Mouse (Mus musculus) left cerebral cortex, adult 9 months (tissue): Measurements from ENCODE around the gene Rere.
A peak's percentile ranks its signal among the peaks of the same experiment; 100 is the strongest.
"Not testable (repeated sequence)": the region's sequence is repeated elsewhere in the genome, so short reads cannot be mapped to it uniquely, and the experiment has no call there.

ENCODE experiments used
- DNase-seq, 2 experiments: peaks; one replicate each; pipeline ENCODE4 v3.0.0; 2022; ENCODE audit warnings: low spot score in 2 of 2

The Rere gene

DNA sequence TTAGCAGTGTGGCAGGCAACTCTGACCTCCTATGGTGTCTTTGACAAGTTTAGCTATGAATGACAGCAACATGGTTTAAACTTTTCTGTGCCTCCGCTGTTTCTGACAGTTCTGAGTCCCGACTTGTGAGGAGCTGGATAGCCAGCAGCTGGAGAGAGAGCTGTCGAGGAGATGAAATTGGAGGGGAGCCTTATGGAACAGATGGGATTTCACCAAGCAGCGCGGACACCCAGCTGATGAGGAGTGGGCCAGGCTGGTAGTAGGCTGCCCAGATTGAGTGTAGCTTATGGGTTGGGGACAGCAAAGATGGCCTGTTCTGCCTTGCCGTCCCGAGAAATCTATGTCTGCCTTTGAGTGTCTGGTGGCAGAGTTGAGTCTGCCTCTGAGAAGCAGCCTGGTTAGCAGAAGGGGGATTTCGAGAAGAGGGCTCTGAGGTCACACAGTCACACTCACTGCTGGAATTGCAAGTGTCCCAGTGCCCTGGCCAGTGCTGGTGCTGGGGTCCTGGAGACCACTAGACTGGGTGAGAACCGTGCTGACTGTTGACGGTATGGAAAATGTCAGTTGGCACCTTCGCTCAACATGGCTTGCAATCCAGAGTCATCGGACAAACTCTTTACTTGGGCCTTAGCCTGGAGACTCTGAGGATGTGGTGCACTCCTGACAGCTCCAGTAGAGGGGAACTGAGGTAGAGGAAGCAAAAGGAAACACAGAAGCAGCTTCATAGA, 268.7 kb downstream of the Rere start:
- DNase-seq = no peak

- DNase-seq = no peak
These were observed 269.9 kb downstream of the Rere start for GRCm38 (mm10) chr4:150551390-150551789.

DNA sequence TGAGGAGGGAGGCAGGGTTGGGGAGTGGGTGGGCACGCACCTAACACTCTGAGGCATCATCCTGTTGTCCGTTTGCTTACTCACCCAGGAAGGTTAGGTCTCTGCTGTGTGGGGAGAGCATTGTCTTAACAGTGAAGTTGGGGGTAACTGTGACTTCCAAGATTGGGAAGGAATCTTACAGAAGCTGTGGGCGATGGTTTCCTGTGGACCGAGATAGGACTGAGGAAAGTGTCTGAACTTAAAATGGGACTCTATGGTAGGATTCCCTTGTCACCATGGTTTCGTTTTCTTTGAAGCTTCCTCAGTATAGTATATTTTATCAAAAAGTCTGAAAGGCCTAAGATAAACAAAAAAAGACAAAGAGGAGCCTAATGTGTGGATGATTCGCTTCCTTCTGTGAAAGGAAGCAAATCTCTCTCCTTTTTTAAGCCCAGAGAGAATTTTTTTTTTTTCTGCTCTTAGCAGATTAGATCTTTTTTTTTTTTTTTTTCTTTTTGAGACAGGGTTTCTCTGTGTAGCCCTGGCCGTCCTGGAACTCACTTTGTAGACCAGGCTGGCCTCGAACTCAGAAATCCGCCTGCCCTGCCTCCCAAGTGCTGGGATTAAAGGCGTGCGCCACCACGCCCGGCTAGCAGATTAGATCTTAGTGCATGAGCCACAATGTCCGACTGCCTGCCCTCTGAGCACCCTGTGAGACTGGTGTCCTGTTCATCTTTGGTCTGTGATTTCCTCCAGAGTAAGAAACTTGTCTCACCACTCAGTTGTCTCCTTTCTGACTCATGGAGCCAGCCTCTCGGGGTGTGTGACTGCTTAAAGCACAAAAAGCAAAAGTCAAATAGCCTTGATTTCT, 271.5 kb downstream of the Rere start:
- no peak for DNase-seq

DNA sequence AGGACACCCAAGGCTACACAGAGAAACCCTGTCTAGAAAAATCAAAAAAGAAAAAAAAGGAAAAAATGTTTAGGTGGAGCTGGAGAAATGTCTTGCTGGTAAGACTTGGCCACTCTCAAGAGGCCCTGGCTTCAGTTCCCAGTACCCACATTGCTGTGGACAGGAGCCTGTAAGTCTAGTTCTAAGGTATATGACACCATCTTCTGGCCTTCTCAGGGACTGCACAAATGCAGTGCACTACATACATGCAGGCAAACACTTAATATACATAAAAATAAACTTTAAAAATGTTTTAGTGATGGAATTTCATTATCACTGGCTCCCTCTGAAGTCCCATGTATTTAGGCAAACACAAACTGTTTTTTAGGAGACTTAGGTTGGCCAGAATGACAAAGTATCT, 274.3 kb downstream of the Rere start:
- no peak for DNase-seq

- DNase-seq = peak; percentile 52 to 79
These were observed 275.2 kb downstream of the Rere start for GRCm38 (mm10) chr4:150556382-150557221.

DNA sequence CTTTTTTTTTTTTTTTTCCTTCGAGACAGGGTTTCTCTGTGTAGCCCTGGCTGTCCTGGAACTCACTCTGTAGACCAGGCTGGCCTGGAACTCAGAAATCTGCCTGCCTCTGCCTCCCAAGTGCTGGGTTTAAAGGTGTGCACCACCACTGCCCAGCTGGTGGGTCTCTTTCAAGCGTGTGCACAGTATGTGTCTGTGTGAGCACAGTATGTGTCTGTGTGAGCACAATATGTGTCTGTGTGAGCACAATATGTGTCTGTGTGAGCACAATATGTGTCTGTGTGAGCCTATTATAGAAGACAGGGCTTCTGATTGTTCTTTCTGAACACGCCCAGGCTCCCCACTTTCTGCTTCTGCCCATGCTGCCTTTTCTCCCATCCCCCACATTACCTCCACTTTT, 275.8 kb downstream of the Rere start:
- not testable (repeated sequence) for DNase-seq

DNA sequence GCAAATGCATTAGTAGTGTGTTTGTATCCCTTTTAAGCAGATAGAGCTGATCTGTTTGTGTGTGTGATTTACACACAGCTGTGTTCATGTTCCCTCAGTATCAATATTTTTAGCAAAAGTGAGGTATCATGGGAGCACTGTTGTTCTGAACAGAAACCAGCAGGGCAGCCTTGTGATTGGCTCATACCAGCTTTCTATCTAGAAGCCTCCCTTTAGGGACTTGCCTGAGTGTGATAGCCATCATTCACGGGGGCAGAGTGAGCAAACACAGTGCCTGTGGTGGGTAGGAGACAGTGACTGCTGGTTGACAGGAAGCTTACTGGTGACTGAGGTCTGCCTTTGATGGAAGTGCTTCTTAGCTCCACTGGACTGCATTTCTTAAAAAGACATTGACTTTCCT, 276.5 kb downstream of the Rere start:
- no peak for DNase-seq

DNA sequence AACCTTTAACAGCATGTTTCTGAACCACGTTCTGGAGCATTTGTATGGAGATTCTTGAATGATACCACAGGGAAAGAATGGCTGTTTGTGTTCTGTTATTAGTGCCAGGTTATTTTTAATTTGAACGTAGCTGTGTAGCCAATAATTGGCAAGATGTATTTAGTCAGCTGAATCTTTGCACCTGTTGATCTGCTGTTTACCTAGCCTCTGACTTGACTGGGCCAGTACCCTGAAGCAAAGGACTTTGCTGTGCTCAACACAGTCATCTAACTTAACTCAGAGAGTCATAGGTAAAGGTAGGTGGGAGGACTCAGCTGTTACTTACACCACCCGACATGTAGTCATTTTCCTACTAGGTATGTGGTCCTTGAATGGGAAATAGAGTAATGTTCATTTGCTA, 278.1 kb downstream of the Rere start:
- no peak for DNase-seq

- no peak for DNase-seq
These were observed 281.8 kb downstream of the Rere start for GRCm38 (mm10) chr4:150563281-150563680.

DNA sequence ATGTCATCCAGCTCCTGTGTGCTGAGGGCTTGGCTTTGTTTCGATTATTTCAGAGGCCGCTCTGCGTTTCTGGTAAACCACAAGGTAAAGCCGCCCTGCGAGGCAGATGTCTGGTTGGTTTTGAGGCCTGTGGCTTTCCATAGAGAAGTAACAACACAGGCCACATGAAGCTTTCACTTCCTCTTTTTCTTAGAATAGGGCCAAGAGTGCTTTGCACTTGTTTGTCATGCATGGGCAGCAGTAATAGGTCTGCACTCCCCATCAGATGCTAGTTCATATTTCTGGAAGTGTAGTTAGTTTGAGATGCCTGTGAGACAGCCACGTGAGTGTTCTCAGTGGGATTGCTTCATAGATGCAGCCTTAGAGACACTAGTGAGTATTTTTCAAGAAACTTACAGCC, 284.7 kb downstream of the Rere start:
- DNase-seq = peak in 1 of 2 experiments; percentile 42

DNA sequence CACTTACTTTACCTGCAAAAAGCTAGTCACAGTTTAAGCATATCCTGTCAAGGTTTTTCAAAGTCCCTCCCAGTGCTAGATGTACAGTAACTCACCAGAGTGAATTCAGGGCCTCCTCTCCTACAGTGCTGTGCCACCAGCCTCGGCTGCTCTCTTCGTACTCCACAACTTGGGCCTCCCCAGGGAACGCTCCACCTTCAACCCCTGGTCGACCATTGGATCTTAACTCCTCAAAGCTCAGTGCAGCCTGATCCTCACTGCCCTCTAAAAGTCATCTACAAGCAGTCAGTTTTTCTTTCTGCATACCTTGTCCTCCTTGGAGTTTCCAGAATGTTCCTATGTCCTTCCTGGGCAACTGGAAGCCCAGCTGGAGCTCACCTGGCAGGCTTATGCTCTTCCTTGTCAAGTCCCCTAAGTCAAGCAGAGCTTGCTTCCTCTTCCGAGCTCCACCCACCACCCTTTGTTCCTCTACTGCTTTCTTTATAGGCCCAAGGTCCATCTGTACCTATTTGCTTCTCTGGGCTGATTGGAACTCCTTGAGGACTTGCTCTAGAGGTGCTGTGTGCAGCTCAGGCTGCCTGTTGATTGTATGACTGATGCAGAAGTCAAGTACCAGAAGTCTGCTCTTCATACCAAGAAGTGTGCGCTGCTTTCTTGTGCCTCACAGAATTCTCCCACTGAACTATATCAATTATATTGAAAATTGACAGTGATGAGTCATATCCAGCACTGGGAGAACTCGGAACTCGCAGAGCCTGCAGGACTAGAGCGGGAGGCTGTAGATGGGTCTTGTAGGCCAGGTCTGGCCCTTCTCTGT, 287.1 kb downstream of the Rere start:
- DNase-seq = no peak

DNA sequence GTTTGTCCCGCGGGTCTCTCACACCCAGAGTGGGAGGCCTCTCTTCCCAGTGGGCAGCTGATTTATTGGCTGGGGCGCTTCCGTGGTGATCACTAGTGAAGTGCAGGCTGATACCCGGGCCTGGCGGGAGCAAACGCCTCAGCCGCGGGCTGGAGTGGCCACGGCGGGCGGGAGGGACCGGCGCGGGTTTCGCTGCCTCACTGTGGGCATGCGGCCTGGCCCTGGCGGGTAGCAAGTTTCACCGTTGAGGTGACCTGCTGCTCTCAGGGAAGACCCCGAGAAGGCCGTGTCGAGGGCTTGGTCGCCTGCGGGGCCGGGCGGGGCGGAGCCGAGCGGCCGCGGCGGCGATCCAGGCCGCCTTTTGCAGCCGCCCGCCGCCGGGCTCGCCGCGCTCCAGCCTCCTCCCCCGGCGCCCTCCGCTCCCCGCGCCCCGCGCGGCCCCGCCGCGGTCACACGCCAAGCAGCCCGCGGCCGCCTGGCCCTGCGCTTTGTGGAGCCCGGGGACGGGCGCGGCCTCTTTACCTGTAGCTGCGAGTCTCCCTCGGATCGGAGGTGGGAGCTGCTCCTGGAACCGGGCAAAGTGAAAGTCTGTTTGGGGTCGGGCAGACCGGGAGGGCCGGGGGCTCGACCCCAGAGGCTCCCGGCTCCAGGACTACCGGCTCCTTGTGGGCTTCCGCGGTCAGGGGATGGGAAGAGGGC, 287.8 kb downstream of the Rere start:
- DNase-seq = peak in 1 of 2 experiments; percentile 53

- DNase-seq = peak in 1 of 2 experiments; percentile 34
These were observed 288.6 kb downstream of the Rere start for GRCm38 (mm10) chr4:150569834-150570571.

- no peak for DNase-seq
These were observed 289.3 kb downstream of the Rere start for GRCm38 (mm10) chr4:150570793-150571192.

DNA sequence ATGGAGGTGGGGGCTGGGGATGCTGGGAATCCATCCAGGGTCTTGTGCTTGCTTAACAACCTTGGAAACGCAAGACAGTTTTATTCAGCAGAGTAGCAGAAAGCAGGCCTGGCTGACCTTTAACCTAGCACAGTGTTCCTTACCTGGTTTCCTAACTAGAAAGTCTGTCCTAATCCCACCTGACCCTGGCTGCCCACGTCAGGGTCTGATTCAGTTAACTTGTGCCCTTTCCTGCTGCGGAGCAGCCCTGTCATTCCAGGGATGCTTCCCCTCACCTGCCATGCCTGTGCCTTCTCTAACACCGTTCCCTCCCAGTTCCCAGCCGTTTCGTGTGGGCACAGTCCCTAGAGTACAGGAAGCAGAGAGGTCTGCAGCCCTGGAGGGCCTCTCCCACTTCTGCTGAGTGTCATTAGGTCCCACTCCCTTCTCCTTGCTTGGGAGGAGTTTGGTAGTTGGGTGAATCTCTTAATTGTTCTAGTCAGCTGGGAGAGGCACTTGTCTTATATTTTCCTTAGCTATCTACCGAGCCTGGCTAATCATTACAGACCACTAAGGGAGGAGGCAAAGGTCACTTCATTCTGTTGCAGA, 290.8 kb downstream of the Rere start:
- no peak for DNase-seq

GRCm38 (mm10) chr4:150572938-150573337, 291.5 kb downstream of the Rere start:
- no peak for DNase-seq

DNA sequence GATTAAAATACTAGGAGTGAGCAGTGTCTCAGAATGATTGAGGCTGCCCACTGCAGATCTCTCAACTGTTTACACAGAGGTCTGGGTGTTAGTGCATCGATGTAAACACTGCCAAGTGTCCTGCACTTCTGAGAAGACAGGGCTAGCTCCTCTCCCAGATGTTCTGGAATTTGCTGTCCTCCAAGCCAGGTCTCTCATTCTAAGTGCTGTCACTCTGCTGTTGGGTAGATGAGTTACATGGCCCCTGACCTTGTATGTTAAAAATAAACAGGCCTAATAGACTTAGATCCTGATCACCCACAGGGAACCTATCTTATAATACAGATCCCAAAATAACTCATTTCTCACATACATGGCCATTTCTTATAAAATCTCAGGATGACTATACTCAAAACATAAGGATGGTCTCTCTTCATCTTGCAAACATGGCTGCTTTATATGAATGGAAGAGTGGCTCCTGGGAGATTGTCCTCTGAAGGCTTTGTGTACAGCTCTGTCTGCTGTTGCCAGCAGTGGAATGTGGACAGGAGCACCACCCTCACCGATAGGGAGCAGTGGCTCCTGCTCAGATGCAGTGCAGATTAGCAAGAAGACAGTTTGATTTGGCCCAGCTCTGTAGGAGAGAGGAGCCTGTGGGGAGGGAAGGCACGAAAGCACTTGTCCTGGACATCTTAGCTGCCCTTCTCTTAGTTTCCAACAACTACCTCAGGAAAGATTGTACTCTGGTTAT, 294.1 kb downstream of the Rere start:
- no peak for DNase-seq

DNA sequence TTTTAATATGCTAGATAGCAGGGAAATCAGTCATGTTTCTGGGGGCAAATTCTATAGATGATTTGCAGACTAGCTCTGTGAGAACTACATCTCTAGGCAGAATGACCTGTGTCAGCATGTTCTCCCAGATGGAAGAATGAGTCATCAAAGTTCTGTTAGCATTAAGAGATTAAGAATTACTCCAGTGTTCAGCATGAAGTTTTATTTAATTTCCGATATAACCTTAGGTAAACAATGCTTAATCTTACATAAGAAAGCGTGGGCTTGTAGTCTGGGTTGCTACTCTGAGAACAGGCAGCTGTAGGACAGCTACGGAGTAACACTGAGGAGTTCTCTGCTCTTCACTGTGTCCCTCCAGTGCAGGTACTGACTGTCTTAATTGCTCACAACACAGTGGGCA, 294.9 kb downstream of the Rere start:
- no peak for DNase-seq

GRCm38 (mm10) chr4:150578021-150578420, 296.6 kb downstream of the Rere start:
- no peak for DNase-seq
